Mouse (Mus musculus): Measurements from ENCODE around the gene Cln3.

Cln3 gene

DNA sequence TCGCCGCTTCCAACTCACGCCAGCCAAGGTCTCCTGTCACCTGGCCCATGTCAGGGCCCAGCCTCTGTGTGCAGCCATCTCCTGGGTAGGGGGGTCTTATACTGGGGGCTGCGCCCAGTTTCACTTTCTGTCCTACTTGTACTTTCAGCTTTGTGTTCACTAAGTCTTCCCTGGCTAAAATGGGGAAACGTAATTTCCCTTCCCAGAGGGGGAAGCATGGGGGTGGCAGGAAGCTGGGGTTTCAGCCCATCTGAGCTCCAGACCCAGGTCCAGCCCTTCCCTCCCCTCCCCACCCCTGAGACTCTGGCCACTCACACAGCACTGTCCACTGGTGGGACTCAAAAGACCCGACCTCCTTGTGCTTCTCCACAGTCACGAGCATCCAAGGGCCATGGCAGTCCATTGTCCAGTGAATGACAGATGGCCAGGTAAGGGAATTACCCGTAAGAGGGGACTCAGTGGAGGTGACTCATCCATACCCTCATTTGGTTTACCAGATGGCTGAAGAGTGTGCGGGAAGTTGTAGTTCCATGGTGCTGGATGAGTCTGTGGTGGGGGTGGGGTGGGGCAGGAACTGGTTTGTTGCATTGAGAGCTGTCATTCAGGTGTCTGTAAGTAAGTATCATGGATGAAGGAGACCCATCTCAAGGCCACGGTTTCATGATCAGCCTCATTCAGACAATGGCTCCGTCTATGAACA, 9.4 kb upstream of the Cln3 start, which contains the start of gene Il27:
Gene Il27 (minus strand): TSS at position 80 of the 700 bp plus-strand sequence.
- DNase-seq (ENCODE audit: low spot score in 2 of 2): no peak

DNA sequence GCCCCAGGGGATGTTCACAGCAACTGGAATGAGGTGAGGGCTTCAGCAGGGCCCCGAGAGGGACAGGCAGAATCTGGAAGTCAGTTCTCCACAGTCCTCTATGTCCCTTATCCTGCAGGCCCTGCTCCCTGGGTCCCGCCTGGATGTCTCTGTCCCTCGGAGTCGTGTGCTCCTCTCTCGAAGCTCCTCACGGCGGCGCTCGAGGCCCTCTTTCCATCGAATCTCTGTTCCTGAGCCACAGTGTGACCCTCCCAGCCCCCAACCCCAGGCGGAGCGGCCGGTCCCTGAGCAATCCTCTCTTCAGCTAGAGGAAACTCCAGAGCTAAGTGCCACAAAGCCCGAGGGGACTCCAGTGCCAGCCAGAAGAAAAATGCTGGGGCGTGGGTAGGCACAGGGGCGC, 2.2 kb upstream of the Cln3 start:
- peak in 1 of 2 experiments; percentile 39 for DNase-seq (ENCODE audit: low spot score in 2 of 2)

DNA sequence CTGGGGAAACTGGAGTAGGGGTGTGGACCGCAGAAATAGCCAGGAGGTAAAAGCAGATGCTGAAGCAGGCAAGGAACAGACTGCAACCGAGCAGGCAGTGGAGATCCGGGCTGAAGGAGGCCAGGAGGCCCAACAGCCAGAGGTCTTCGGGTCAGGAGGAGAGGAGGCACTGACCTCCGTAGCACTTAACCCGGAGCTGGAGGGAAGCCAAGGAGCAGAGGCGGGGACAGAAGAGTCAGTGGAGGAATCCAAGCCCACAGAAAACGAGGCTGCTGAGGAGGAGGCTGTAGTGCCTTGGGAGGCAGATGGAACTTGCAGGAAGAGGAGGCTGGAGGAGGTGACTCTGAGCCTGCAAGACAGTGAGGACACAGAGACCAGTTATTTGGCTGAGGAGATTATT, 1.2 kb upstream of the Cln3 start:
- no peak for DNase-seq (ENCODE audit: low spot score in 2 of 2)

DNA sequence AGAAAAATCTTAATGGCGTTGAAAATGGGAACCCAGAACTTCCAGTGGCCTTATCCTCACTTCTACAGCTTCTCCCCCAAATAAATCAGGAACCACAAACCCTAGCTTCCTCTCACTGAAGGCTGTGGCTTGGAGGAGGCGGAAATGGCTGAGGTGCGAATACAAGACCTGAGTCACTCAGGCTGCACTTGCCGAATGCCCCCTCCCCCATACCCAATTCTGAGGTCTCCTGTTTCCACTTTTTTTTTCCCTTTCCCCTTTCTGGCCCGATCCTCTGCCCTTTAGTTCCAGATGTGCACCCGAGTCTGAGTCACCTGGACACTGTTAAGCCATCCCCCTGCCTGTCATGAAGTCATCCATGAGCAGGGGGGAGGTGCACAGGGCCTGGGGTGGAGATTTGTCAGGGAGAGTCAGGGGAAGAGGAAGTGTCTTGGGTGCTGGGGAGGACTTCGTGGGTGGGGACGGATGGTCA, 1.1 kb downstream of the Cln3 start, which contains the start of gene Apobr:
Gene Apobr (plus strand): TSS at position 437 of the 472 bp plus-strand sequence.
- no peak for DNase-seq (ENCODE audit: low spot score in 2 of 2)

DNA sequence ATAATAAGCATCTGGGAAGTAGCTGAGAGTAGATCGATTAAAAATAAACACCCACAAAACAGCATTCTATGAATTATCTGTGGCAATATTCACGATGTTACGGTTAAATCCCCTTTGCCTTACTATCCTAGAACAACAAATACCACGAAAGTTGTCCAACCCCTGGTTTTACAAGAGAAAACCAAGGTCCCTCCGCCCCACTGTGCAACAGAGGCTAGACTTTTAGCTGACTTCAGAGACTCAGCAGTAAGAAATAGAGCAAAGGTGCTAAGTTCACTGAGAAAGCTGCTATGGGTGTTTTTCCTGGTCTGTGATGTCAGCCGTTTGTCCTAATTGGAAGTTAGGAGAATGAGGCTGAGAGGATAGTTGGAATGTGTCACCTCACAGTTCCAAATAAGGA, 1.9 kb downstream of the Cln3 start:
- DNase-seq (ENCODE audit: low spot score in 2 of 2): no peak

DNA sequence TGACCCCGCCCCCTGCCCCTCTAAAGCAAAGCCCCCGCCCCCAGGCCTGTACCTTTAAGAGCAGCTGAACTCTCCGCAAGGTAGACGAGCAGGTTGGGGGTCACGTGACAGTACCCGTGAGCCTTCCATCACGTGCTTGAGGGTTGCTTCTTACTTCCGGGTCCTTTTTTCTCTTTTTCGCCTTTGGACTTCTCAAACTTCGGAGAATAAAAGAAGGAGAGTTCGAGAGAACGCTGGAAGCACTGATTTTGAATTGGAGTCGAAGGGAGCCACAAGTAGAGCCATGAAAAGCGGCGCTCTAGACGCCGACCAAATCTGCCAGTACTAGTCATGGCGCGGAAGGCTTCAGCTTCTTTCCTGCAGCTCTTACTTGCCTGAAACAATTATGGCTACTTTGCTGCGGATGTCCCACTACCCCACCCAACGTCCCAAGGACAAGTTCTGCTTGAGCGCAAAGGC, 2.3 kb downstream of the Cln3 start:
- DNase-seq (ENCODE audit: low spot score in 2 of 2): peak; percentile 76 to 90

DNA sequence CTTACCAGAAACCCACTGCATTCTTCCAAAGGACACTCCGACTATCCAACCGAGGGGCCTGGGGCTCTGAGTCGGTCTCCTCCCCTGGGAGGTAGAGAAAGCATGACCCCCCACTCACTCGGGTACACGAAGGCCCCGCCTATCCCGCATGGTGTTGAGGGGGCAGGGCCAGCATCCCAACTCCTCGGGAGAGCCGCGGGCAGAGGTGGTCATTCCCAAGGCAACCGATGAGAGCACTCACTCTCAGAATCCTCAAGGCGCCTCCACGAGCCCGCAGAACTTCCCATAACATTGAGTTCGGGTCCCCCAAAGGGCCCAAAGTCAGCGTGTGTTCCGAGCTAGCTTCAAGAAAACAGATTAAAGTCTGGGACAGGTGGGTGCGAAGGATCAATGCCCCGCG, 2.9 kb downstream of the Cln3 start:
- DNase-seq (ENCODE audit: low spot score in 2 of 2): peak in 1 of 2 experiments; percentile 5

DNA sequence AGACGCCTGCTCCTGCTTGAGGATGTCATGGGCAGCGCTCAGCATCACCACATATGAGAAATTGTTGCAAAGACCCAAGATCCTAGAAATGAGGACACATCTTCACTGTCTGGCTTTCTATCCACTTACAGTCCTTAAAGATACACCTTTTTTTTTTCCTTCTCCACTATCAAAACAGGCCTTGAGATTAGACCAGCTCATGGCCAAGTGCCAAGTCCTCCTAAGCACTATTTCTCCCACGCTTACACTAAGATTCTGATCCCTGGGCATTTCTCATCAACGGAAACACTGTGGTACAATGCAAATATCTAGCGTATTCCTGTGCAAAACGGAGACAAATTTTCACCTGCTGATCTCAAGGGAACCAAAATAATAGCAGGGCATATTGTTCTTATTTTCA, 4.0 kb downstream of the Cln3 start:
- no peak for DNase-seq (ENCODE audit: low spot score in 2 of 2)

DNA sequence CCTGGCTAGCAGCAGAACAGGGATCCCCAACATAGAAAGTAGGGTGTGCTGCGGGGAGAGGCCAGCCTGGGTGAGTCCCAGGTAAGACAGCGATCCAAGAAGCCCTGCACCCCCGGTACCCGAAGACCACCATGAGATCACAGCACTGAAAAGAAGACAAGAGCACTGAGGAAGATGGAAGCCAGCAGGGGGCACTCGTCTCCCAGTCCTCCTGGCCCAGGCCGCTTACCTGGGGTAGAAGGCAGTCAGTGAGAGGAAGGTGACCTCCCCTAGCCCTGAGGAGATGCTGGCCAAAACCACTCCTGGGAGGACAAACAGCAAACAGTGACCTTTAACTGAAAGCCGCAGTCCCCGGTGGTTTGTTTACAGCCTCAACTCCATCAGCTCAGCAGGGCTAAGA, 6.4 kb downstream of the Cln3 start:
- DNase-seq (ENCODE audit: low spot score in 2 of 2): peak; percentile 19 to 47

DNA sequence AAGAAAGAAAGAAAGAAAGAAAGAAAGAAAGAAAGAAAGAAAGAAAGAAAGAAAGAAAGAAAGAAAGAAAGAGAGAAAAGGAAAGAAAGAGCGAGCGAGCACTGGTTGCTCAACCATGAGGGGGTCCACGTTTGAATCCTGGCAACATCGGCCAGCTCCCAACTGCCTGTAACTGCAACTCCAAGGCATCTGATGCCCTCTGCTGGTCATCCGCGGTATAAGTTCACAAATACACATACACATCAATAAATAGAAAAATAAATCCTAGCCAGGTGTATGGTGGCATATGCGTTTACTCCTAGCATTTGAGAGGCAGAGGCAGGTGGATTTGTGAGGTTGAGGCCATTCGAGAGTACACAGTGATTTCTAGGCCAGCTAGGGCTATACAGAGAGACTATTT, 8.7 kb downstream of the Cln3 start:
- DNase-seq (ENCODE audit: low spot score in 2 of 2): peak; percentile 20 to 46

DNA sequence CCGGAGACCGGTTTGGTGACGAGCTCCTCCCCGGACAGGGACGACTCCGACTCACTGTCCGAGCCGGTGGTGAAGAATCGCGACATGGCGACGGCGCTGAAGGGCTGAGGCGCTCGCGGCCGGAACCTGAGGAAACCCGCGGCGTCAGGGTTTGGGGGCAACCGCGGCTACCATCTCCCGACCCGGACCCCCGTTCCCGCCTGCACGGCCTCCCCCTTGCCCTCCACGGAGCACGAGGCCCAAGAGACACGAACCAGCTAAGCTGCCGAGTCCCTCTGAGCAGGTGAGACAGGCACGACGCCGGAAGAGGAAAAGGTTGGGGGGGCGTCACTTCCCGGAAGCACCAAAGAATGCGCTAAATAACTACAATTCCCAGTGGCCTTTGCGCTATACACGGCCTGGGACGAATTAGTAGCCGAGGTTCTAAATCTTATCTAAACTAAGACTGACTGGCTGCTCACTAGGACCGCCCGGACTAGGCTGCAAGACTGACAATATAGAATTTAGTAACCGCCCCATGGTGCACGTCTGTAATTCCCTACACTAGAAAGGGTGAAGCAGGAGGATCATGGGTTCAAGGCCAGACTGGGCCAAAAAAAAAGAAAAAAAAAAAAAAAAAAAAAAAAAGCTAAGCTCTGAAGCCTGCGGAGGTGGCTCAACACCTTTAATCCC, 19.4 kb downstream of the Cln3 start, which contains the start of gene Eif3c:
Gene Eif3c (minus strand): TSS at position 318 of the 672 bp plus-strand sequence.
- DNase-seq (ENCODE audit: low spot score in 2 of 2): peak; percentile 83 to 93

DNA sequence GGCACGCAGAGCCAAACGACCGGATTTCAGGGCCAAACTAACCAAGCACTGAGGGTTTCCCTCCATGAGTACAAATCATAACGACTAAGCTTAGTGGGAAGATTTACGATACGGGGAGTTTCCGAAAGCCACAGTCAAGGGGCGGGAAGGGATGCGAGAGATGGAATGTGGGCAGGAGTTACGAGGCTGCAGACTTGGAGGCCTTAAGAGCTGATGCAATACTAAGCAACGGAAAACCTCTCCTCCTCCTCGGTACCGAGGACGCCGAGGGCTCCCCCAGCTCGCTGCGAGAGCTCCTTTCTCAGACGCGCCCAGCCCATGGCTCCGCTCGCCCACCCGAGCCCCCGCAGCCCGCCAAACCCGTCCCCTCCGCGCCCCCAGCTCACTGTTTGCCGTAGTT, 19.9 kb downstream of the Cln3 start:
- no peak for DNase-seq (ENCODE audit: low spot score in 2 of 2)

DNA sequence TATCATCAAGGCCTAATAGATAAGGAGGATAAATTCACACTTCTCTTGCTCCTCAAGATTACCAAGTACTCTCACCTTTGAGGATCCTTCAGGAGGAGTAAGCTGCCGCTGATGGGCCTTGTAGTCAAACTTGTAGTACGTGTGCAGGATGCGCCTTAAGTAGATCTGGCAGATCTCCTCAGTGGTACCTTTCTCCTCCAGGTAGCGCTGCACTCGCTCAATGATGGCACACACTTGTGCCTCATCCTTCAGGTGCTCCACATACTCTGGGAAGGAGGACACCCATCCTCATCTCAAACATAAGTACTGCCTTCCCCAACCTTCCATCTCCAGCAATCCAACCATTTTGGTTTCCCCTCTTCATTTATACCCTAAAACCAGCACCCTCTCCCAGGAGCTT, 29.0 kb downstream of the Cln3 start:
- DNase-seq (ENCODE audit: low spot score in 2 of 2): no peak

DNA sequence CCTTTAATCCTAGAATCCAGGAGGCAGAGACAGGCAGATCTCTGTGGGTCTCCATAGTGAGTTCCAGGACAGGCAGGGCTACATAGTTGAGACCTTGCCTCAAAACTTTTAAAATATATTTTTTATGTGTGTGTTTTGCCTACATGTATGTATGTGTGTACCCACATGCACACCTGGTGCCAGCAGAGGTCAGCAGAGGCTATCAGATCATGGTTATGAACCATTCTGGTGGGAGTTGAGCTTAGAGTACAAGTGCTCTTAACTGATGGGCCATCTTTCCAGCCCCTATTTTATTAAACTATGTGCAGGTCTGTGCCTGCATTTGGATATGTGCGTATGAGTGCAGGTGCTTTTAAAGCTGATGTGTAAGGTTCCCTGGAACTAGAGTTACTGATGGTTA, 30.8 kb downstream of the Cln3 start:
- no peak for DNase-seq (ENCODE audit: low spot score in 2 of 2)

DNA sequence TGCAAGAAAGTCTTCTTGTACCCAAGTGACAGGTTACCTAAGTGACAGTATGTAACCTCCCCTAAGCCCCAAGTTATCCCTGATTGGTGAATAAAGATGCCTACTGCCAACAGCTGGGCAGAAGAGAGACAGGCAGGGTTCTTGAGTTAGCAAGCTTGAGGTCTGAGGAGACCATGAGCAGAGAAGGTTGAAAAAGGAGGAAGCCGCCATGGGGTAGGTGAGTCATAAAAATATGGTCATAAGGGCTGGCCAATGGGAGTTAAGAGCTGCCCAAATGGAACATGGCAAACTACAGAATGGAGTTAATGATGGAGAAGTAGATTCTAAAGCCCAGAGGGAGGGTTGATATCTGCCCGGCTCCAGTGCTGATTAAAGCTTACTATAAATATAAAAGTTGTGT, 40.0 kb downstream of the Cln3 start:
- DNase-seq (ENCODE audit: low spot score in 2 of 2): no peak

DNA sequence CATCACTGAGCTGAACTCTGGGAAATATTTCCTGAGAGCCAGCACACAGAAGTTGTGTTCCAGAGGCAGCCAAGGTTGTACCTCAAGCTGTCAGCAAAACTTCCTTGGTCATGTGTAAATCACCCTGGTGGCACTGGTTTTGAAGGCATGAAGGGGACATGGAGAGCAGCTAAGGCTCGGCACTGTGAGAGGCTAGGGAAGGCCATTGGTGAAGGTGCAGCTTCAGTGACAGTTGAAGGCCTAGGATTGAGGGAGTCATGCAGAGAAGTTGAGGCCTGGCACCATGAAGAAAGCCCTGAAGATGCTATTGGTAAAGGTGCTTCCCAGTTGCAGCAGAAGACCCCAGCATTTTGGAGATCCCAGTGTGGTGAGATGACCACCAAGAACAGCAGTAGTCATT, 44.0 kb downstream of the Cln3 start:
- no peak for DNase-seq (ENCODE audit: low spot score in 2 of 2)

DNA sequence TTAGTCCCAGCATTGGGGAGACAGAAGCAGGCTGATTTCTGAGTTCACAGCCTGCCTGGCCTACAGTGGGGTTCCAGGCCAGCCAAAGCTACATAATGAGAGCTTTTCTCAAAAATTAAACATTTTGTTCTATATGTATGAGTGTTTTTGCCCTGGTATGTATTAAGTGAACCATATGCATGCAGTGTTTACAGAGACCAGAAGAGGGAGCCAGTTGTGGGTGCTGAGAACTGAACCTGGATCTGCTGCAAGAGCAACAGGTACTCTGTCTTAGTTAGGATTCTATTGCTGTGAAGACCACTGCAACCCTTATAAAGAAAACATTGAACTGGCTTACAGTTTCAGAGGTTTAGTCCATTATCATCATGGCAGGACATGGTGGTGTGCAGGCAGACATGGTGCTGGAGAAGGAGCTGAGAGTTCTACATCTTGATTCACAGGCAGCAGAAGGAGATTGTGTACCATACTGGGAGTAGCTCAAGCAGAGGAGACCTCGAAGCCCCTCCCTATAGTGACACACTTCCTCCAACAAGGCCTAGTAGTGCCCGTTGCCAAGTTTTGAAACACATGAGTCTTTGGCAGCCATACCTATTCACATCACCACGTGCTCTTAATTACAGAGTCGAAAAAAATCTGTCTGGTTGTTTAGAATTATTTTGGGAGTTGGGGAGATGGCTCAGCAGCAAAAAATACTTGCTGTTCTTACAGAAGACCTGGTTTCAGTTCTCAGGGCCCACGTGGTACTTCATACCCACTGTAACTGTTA, 47.6 kb downstream of the Cln3 start:
- peak in 1 of 2 experiments; percentile 7 for DNase-seq (ENCODE audit: low spot score in 2 of 2)

DNA sequence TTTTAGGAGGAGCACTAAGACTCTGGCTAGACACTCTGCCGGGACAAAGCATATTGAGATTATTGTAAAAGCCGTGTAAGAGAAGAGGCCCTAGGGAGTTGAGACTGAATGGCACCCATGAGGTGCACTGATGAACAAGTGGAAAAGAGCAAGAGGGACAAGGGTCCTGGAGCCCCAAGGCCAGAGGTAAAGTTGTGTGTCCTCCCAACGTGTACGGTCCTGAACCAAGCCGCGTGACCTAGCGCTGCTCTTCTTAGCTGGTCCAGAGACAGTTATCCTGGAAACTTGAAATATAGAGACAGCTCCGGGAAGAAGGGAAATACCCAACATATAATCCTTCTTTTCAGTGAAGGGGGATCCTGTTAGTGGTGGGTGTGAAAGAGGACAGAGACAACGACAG, 49.2 kb downstream of the Cln3 start:
- DNase-seq (ENCODE audit: low spot score in 2 of 2): no peak

DNA sequence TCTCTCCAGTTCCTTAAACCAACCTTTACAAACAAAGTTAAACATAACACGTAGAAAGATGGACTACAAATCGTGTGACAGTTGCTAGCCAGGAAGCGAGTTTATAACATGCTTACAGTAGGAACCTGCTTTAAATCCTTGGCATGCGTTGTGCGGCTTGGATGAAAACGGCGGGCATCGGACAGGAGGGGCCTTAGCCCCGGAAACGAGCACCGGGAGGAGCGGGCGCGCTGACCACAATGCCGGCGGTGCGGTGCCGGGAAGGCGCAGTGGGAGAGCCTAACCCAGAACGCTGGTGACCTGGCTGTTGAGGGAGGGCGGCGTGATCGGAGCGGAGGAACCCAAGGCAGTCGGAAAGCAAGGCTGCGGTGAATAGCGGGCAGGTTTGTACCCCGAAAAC, 49.9 kb downstream of the Cln3 start:
- no peak for DNase-seq (ENCODE audit: low spot score in 2 of 2)

DNA sequence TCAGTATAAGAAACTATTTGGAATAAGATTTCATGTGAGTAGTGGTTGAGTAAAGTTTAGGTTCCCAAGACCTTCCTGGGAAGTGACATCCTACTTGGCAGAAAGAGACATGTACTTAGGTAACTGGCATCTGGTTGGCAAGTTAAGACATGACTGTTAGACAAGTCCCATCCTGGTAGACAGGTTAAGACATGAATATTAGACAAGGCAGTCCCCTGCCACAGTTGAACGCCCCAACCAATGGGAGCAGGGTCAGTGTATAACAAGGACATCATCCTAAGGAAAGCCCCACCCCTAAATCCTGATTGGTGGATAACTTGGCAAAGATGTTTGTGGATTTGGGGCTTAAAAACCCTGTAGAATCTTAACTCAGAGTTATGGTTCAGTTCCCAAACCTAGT, 52.2 kb downstream of the Cln3 start:
- DNase-seq (ENCODE audit: low spot score in 2 of 2): no peak

DNA sequence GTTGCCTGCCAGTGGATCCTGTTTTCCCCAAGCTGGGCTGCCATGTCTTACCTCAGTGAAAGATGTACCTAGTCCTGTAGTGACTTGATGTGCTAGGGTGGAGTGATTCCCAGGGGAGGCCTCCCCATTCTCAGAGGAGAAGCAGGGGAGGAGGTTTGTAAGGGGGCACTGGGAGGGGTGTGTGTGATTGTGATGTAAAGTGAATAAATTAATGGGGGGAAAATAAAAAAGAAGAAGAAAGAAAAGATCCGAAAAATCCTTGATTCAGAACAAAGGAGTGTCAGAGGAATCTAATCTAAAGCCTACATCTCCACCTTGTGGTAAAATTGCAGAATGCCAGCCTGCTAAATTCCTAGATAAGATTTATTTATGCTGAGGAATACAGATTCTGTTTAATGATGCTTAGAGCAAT, 57.4 kb downstream of the Cln3 start:
- DNase-seq (ENCODE audit: low spot score in 2 of 2): peak; percentile 22 to 51

DNA sequence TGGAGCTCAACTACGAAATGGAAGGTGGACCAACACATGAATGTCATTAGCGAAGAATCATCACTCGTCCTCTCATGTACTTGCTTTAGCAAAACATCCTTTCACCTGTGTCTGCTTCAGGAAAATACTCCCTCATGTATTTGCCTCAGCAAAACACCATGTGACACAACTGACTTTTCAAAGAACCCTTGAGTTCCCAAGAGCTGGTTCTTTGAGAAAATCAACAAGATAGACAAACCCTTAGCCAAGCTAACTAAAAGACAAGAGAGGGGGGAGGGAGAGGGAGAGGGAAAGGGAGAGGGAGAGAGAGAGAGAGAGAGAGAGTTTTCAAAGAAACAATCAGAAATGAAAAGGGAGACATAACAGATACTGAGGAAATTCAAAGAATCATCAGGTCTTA, 62.3 kb downstream of the Cln3 start:
- DNase-seq (ENCODE audit: low spot score in 2 of 2): no peak

Data from frontal cortex, postnatal 36 days (tissue).